Mouse (Mus musculus) forebrain, embryonic 15.5 days (tissue): ENCODE data around the gene Olfr1259. TPM values are rescaled to one million over a fixed set of nuclear protein-coding genes. Genes with fewer than 3 reads are reported as not detected.
"Not testable (repeated sequence)": the region's sequence is repeated elsewhere in the genome, so short reads cannot be mapped to it uniquely, and the experiment has no call there.

ENCODE experiments used
- ATAC-seq: fragments of 200-750 bp; cut with Nextera tagmentation; replicated peaks from 2 replicates; pipeline ENCODE4 v1.8.0; 2017; ENCODE audit warnings: mild to moderate bottlenecking, moderate TSS enrichment, moderate library complexity
- H3K27ac ChIP-seq: fragments of 300-500 bp; sonication (generic); replicated peaks from 2 replicates; pipeline ENCODE4 v1.5.1; 2015; ENCODE audit warnings: mild to moderate bottlenecking, inconsistent platforms
- H3K27me3 ChIP-seq: fragments of 300-500 bp; sonication (generic); 2 replicates; pipeline ENCODE4 v1.6.1; 2015; ENCODE audit warnings: inconsistent platforms
- H3K36me3 ChIP-seq: fragments of 300-500 bp; sonication (generic); 2 replicates; pipeline ENCODE4 v1.6.1; 2015; ENCODE audit warnings: mild to moderate bottlenecking, inconsistent platforms
- H3K4me1 ChIP-seq: fragments of 300-500 bp; sonication (generic); 2 replicates; pipeline ENCODE4 v1.6.1; 2015; ENCODE audit warnings: inconsistent platforms
- H3K4me2 ChIP-seq: fragments of 300-500 bp; sonication (generic); replicated peaks from 2 replicates; pipeline ENCODE4 v1.6.1; 2015; ENCODE audit warnings: mild to moderate bottlenecking, inconsistent platforms
- H3K4me3 ChIP-seq: fragments of 300-500 bp; sonication (generic); 2 replicates; pipeline ENCODE4 v1.5.1; 2015; ENCODE audit warnings: mild to moderate bottlenecking, inconsistent platforms
- H3K9ac ChIP-seq: fragments of 300-500 bp; sonication (generic); replicated peaks from 2 replicates; pipeline ENCODE4 v1.6.1; 2015; ENCODE audit warnings: mild to moderate bottlenecking, inconsistent platforms
- H3K9me3 ChIP-seq: fragments of 300-500 bp; sonication (generic); 2 replicates; pipeline ENCODE4 v1.6.1; 2016; ENCODE audit warnings: inconsistent platforms
- WGBS: fragments of 180-500 bp; shearing (Covaris S2); methylation state at CpG from one replicate; pipeline ENCODE4 v1.1.7; 2015; ENCODE audit warnings: mixed read lengths; 5-methylcytosine and 5-hydroxymethylcytosine counted together
- polyA plus RNA-seq: library from polyadenylated mRNA; unstranded; fragments of >200 nt; fragmentation: Nextera tagmentation; extraction: Ambion mirVana; gene quantifications from 2 replicates; pipeline ENCODE4 v1.2.1, GENCODE M21; 2015

The Olfr1259 gene
- not detected in 2 replicates for polyA plus RNA-seq

DNA sequence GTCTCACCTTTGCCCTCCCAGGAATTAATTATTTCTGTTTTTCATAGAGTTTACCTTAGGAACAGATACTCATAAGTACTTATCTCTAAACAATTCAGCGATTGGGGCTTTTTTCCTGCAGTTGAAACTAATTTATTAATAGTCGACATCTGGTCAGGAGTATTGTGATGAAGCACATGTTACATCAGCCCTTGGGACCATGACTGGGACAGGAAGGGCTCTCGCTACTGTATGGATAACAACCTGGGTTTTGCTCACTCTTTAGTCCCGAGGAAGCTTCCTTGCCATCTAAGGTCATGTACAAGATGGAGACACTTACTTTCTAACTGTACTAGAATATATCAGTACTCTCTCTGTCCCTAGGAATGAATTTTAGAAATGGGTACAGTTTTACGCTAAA lies at the start of gene Olfr1259:
TSS of gene Olfr1259 (minus strand) at position 101 of the 400 bp plus-strand sequence.
- 88% methylated on average over 5 of the region's 5 CpGs for WGBS
- Histone ChIP-seq H3K27ac (no peak within 1 kb of the TSS), H3K9me3 (no peaks in the 10 kb centered on the region), H3K36me3 (no peaks in the 10 kb centered on the region), H3K4me1 (no peaks in the 10 kb centered on the region), H3K9ac (no peak within 1 kb of the TSS), H3K27me3 (no peaks in the 10 kb centered on the region), H3K4me2 (no peak within 1 kb of the TSS), H3K4me3 (no peak within 1 kb of the TSS)
- ATAC-seq: no peak

DNA sequence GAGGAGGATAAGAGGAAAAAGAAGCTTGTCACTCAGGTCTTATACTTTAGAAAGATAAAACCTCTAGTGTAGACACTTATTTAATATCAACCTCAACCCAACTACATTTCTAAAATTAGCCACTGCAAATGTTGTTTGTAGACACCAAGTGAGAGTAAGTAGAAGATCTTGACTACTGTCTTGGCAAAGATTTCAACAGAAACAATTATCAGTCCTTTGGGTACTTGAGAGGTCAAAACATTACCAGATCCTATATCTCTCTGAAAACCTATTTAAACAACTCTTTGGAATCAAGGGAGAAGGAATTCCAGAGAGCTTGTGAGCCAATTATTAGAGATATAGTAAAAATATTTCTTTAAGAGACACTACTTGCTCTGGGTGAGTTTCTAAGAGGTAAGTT lies 42.5 kb upstream of the Olfr1259 start, which contains the start of gene Olfr1261:
TSS of gene Olfr1261 (plus strand) at position 301 of the 400 bp plus-strand sequence.
- H3K9ac ChIP-seq: no peak within 1 kb of the TSS
- H3K4me3 ChIP-seq: no peak within 1 kb of the TSS
- H3K4me2 ChIP-seq: no peak within 1 kb of the TSS
- H3K27me3 ChIP-seq: no peaks in the 10 kb centered on the region
- no peaks in the 10 kb centered on the region for H3K4me1 ChIP-seq
- no peaks in the 10 kb centered on the region for H3K9me3 ChIP-seq
- no peak within 1 kb of the TSS for H3K27ac ChIP-seq
- no peaks in the 10 kb centered on the region for H3K36me3 ChIP-seq
- ATAC-seq: no peak

DNA sequence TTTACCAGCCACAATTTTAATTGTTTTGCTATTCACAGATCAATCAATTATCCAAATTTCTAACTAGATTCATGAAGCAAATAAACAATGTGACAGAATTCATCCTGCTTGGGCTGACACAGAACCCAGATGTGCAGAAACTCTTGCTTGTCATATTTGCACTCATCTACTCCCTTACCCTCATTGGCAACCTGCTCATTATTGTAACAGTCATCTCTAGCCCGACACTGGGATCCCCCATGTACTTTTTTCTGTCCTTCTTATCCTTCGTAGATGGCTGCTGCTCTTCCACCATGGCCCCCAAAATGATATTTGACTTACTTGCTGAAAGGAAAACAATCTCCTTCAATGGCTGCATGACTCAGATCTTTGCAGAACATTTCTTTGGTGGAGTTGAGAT lies 29.2 kb upstream of the Olfr1259 start:
- Histone ChIP-seq H3K27me3 (no peaks in the 10 kb centered on the region), H3K27ac (no peak overlapping the region), H3K9ac (no peak overlapping the region), H3K36me3 (no peaks in the 10 kb centered on the region), H3K4me1 (no peaks in the 10 kb centered on the region), H3K4me2 (no peak overlapping the region), H3K9me3 (no peaks in the 10 kb centered on the region), H3K4me3 (no peak overlapping the region)
- 88% methylated on average over 2 of the region's 2 CpGs for WGBS
- ATAC-seq: no peak

DNA sequence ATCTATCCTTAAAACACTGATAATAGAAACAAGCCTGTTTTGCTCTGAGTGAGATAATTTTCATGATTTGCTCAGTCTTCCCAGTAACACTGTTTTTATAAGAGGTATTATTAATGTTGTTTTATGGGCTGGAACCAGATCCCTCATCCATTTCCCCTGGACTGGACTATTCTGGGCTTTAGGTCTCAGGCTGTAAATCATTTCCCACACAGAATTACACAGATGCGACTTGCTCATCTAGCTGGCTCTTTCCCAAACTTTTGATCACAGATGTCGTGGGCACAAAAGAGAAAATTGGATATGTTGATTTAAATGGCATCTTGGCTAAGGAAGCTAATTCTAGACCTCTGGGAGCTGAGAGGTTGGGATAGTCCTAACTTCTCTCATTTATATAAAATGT lies 25.7 kb upstream of the Olfr1259 start, which contains the start of gene Olfr1260:
TSS of gene Olfr1260 (plus strand) at position 157 of the 400 bp plus-strand sequence.
- no peaks in the 10 kb centered on the region for H3K9me3 ChIP-seq
- no peaks in the 10 kb centered on the region for H3K4me1 ChIP-seq
- H3K4me2 ChIP-seq: no peak within 1 kb of the TSS
- ATAC-seq: no peak
- 61% methylated on average over 2 of the region's 2 CpGs for WGBS
- no peak within 1 kb of the TSS for H3K27ac ChIP-seq
- no peak within 1 kb of the TSS for H3K4me3 ChIP-seq
- H3K27me3 ChIP-seq: no peaks in the 10 kb centered on the region
- no peaks in the 10 kb centered on the region for H3K36me3 ChIP-seq
- no peak within 1 kb of the TSS for H3K9ac ChIP-seq

DNA sequence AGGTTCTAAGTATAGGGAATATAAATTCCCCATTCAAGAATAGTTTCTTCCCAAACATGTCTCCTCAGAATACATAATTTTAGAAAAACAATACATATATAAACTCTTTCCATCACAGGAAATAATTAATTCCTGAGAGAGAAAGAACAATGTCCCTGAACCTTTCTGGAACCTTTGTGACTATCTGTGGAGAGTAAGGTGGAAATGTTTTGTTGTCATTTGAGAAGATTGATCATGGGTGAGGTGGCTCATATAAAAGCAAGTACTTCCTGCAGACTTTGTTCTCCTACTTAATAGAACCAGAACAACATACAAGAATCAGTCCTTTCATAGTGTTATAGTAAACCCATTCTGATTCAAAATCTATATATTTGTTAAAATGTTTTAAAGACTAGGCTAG lies 21.5 kb downstream of the Olfr1259 start, which contains the start of gene Olfr1258:
TSS of gene Olfr1258 (plus strand) at position 301 of the 400 bp plus-strand sequence.
- Histone ChIP-seq H3K4me3 (no peak within 1 kb of the TSS), H3K9ac (no peak within 1 kb of the TSS), H3K4me2 (no peak within 1 kb of the TSS), H3K4me1 (no peaks in the 10 kb centered on the region), H3K27ac (no peak within 1 kb of the TSS), H3K27me3 (no peaks in the 10 kb centered on the region), H3K9me3 (no peaks in the 10 kb centered on the region), H3K36me3 (no peaks in the 10 kb centered on the region)
- no peak for ATAC-seq

DNA sequence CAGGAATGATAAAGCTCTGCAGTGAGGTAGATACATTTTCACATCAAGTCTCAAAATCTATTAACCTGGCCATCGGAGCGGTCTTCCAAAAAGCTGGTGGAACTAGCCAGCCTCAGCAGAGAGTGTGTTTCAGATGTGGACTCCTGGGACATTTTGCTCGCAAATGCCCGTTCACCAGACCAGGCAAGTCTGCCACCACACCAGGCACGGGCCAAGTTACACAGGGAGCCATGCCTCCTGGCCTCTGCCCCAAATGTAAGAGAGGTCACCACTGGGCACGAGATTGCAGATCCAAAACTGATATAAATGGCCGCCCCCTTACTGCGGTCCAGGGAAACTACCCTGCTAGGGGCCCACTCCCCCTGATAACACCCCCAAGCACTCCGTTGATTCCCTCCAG lies 35.8 kb downstream of the Olfr1259 start:
- H3K27me3 ChIP-seq, H3K9me3 ChIP-seq, ATAC-seq, H3K4me2 ChIP-seq, H3K9ac ChIP-seq, H3K36me3 ChIP-seq, H3K27ac ChIP-seq, H3K4me3 ChIP-seq, H3K4me1 ChIP-seq: not testable (repeated sequence)
- 93% methylated on average over 9 of the region's 9 CpGs for WGBS

Other genes starting within 250 kb of the Olfr1259 start
- gene Olfr1252, start 223.7 kb downstream of the Olfr1259 start, polyA plus RNA-seq: not detected in 2 replicates
- gene Olfr1253, start 191.6 kb downstream of the Olfr1259 start, polyA plus RNA-seq: not detected in 2 replicates
- gene Olfr1254, start 155.0 kb downstream of the Olfr1259 start, polyA plus RNA-seq: not detected in 2 replicates
- not detected in 2 replicates for gene Olfr1255, start 136.6 kb downstream of the Olfr1259 start, polyA plus RNA-seq
- gene Olfr1256, start 107.1 kb downstream of the Olfr1259 start, polyA plus RNA-seq: not detected in 2 replicates
- not detected in 2 replicates for gene Olfr48, start 100.5 kb downstream of the Olfr1259 start, polyA plus RNA-seq
- not detected in 2 replicates for gene Olfr1257, start 70.2 kb downstream of the Olfr1259 start, polyA plus RNA-seq
- not detected in 2 replicates for gene Olfr1258, start 21.4 kb downstream of the Olfr1259 start, polyA plus RNA-seq
- not detected in 2 replicates for gene Olfr1260, start 25.7 kb upstream of the Olfr1259 start, polyA plus RNA-seq
- not detected in 2 replicates for gene Olfr1261, start 42.6 kb upstream of the Olfr1259 start, polyA plus RNA-seq
- gene Olfr1262, start 51.5 kb upstream of the Olfr1259 start, polyA plus RNA-seq: not detected in 2 replicates
- not detected in 2 replicates for gene Olfr1263, start 63.5 kb upstream of the Olfr1259 start, polyA plus RNA-seq
- not detected in 2 replicates for gene Olfr1264, start 76.9 kb upstream of the Olfr1259 start, polyA plus RNA-seq
- not detected in 2 replicates for gene Olfr1265, start 86.7 kb upstream of the Olfr1259 start, polyA plus RNA-seq
- gene Olfr140, start 114.9 kb upstream of the Olfr1259 start, polyA plus RNA-seq: not detected in 2 replicates
- not detected in 2 replicates for gene Olfr1269, start 172.7 kb upstream of the Olfr1259 start, polyA plus RNA-seq
- 0.05 TPM in 1 of 2 replicates, not detected in the other for gene Olfr32, start 193.6 kb upstream of the Olfr1259 start, polyA plus RNA-seq
- gene Olfr1270, start 204.4 kb upstream of the Olfr1259 start, polyA plus RNA-seq: 0.04 TPM in 1 of 2 replicates, not detected in the other